Mouse (Mus musculus) embryonic facial prominence, embryonic 13.5 days (tissue): ENCODE results near the gene Plxnb1. TPM values are rescaled to one million over a fixed set of nuclear protein-coding genes. Genes with fewer than 3 reads are reported as not detected.
"Not testable (repeated sequence)": the region's sequence is repeated elsewhere in the genome, so short reads cannot be mapped to it uniquely, and the experiment has no call there.

Source experiments
- ATAC-seq: fragments of 200-750 bp; cut with Nextera tagmentation; 2 replicates; pipeline ENCODE4 v1.8.0; 2017; ENCODE audit warnings: low read depth; ENCODE audit not compliant: insufficient number of reproducible peaks, insufficient read depth, low FRiP score, low TSS enrichment
- H3K27ac ChIP-seq: fragments of 300-500 bp; sonication (generic); 2 replicates; pipeline ENCODE4 v1.5.1; 2015; ENCODE audit warnings: moderate library complexity, mild to moderate bottlenecking, inconsistent platforms
- H3K27me3 ChIP-seq: fragments of 300-500 bp; sonication (generic); 2 replicates; pipeline ENCODE4 v1.6.1; 2015; ENCODE audit warnings: mild to moderate bottlenecking, inconsistent platforms
- H3K36me3 ChIP-seq: fragments of 300-500 bp; sonication (generic); 2 replicates; pipeline ENCODE4 v1.6.1; 2015; ENCODE audit warnings: mild to moderate bottlenecking, inconsistent platforms
- H3K4me1 ChIP-seq: fragments of 300-500 bp; sonication (generic); 2 replicates; pipeline ENCODE4 v1.6.1; 2015; ENCODE audit warnings: inconsistent platforms
- H3K4me2 ChIP-seq: fragments of 300-500 bp; sonication (generic); 2 replicates; pipeline ENCODE4 v1.6.1; 2015; ENCODE audit warnings: moderate library complexity, mild to moderate bottlenecking, inconsistent platforms
- H3K4me3 ChIP-seq: fragments of 300-500 bp; sonication (generic); 2 replicates; pipeline ENCODE4 v1.5.1; 2015; ENCODE audit warnings: mild to moderate bottlenecking, inconsistent platforms
- H3K9ac ChIP-seq: fragments of 300-500 bp; sonication (generic); 2 replicates; pipeline ENCODE4 v1.6.1; 2015; ENCODE audit warnings: mild to moderate bottlenecking, inconsistent platforms
- H3K9me3 ChIP-seq: fragments of 300-500 bp; sonication (generic); 2 replicates; pipeline ENCODE4 v1.6.1; 2016; ENCODE audit warnings: inconsistent platforms
- WGBS: fragments of 180-500 bp; shearing (Covaris S2); methylation state at CpG from one replicate; pipeline ENCODE4 v1.1.7; 2015; ENCODE audit warnings: mixed read lengths; 5-methylcytosine and 5-hydroxymethylcytosine counted together
- polyA plus RNA-seq: library from polyadenylated mRNA; unstranded; fragments of >200 nt; fragmentation: Nextera tagmentation; extraction: Ambion mirVana; gene quantifications from 2 replicates; pipeline ENCODE4 v1.2.1, GENCODE M21; 2015

Gene Plxnb1
- polyA plus RNA-seq, 1 experiment from 2014 or later: 13.1 TPM

DNA sequence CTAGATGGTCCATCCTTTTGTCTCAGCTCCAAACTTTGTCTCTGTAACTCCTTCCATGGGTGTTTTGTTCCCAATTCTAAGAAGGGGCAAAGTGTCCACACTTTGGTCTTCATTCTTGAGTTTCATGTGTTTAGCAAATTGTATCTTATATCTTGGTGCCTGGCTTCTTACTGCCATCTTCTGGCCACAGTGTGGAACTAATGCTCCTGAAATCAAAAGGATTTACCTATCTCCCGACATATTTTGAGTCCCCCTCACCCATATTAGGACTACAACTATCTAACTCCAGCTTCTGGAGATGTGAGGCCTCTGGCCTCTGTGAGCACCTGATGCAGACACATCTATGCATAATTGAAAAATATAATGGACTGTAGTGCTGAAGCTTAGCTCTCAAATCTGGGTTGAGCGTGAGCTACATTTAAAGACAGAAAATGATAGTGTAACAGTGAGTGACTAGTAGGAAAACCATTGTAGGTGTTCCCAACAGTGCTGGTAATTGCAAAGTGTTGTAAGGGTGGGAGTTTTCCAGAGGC lies 27.4 kb downstream of the Plxnb1 start:
- Histone ChIP-seq H3K4me1 (no peaks in the 10 kb centered on the region; the same call in 1 of the 2 replicates), H3K27ac (no peak overlapping the region)
- 38% methylated on average over 2 of the region's 2 CpGs for WGBS

DNA sequence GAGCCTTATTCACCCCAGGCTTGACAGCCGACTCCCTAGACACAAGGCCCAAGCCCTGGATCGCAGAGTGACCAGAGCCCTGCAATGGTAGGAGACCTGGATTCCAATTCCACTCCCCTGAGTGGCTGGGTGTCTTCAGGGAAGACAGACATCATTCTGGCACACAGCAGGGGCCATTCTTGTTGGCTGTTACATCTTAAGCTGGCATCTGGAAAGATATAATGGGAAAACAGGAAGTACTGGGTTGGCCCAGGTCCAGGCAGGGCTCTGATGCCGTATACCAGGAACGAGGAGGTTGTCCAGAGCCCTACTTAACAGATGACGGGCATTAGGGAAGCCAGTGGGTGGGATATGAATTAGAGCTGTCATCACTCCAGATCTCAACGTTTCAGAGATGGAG lies 28.1 kb downstream of the Plxnb1 start:
- no peaks in the 10 kb centered on the region; the same call in 1 of the 2 replicates for H3K4me1 ChIP-seq
- no peak overlapping the region for H3K27ac ChIP-seq
- no peaks in the 10 kb centered on the region for H3K9me3 ChIP-seq
- H3K27me3 ChIP-seq: no peaks in the 10 kb centered on the region
- 49% methylated on average over 6 of the region's 6 CpGs for WGBS
- ATAC-seq: no peak; the same call in 1 of the 2 replicates
- H3K9ac ChIP-seq: peak overlapping the region; percentile 46; the same call in 1 of the 2 replicates
- H3K4me3 ChIP-seq: no peak overlapping the region
- no peak overlapping the region for H3K4me2 ChIP-seq
- peaks cover 18% of the 10 kb centered on the region for H3K36me3 ChIP-seq

More for the DNA sequence above, 27.4 kb downstream of the Plxnb1 start:
- no peak for ATAC-seq
- Histone ChIP-seq H3K4me2 (no peak overlapping the region), H3K9ac (no peak overlapping the region), H3K27me3 (no peaks in the 10 kb centered on the region), H3K4me3 (no peak overlapping the region), H3K36me3 (peaks cover 24% of the 10 kb centered on the region), H3K9me3 (no peaks in the 10 kb centered on the region)

- no peak overlapping the region for H3K9ac ChIP-seq
- H3K4me2 ChIP-seq: no peak overlapping the region
- H3K9me3 ChIP-seq: no peaks in the 10 kb centered on the region
- H3K27me3 ChIP-seq: no peaks in the 10 kb centered on the region
- no peaks in the 10 kb centered on the region; the same call in 1 of the 2 replicates for H3K4me1 ChIP-seq
- no peak for ATAC-seq
- 84% methylated on average over 3 of the region's 3 CpGs for WGBS
- H3K4me3 ChIP-seq: no peak overlapping the region
- peaks cover 9% of the 10 kb centered on the region for H3K36me3 ChIP-seq
- H3K27ac ChIP-seq: no peak overlapping the region
Measured at GRCm38 (mm10) chr9:109124164-109124563, 29.0 kb downstream of the Plxnb1 start.

- no peaks in the 10 kb centered on the region for H3K36me3 ChIP-seq
- H3K4me2 ChIP-seq: no peak overlapping the region
- no peaks in the 10 kb centered on the region for H3K27me3 ChIP-seq
- no peaks in the 10 kb centered on the region; the same call in 1 of the 2 replicates for H3K4me1 ChIP-seq
- no peak overlapping the region for H3K9ac ChIP-seq
- no peak overlapping the region for H3K4me3 ChIP-seq
- WGBS: 76% methylated on average over 2 of the region's 2 CpGs
- H3K9me3 ChIP-seq: no peaks in the 10 kb centered on the region
- H3K27ac ChIP-seq: no peak overlapping the region
- ATAC-seq: no peak
Measured at GRCm38 (mm10) chr9:109125043-109125442, 29.9 kb downstream of the Plxnb1 start.

DNA sequence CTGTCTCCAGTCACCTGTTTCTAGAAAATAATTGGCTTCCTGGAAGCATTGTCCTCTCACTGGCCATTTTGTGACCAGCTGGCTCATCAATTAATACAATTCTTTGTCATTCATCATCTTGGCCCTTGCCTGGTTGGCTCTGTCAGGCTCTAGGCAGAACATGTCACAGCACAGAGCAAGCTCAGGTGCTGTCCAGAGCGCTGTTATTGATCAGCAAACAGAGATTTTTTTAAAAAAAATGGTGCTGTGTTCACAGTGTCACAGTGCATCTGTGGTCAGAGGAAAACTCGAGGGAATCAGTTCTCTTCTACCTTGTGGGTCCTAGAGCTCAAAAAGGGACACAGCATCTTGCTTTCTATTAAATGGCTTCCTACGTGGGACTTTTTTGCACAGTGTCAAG lies 30.3 kb downstream of the Plxnb1 start:
- 66% methylated on average over 3 of the region's 3 CpGs for WGBS
- Histone ChIP-seq H3K9ac (no peak overlapping the region), H3K36me3 (no peaks in the 10 kb centered on the region)

DNA sequence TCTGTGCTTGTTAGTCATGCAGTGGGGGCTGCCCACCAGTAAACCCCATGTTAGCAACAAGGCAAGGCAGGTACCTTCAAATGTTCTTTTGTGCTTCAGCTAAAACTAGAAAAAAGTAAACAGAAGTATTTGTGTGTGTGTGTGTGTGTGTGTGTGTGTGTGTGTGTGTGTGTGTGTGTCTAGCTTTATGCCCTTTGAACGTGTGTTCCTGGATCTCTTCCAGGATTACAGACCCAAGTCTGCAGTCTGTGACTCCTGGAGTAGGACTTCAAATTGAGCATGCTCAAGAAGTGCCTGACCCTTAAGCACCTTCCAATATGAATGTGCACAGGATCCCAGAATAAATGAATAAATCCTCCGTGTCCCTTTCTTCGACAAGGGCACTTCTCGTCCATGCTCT lies 31.9 kb downstream of the Plxnb1 start:
- no peaks in the 10 kb centered on the region for H3K27me3 ChIP-seq
- H3K36me3 ChIP-seq: no peaks in the 10 kb centered on the region
- H3K4me3 ChIP-seq: no peak overlapping the region
- H3K4me1 ChIP-seq: no peaks in the 10 kb centered on the region; the same call in 1 of the 2 replicates
- 85% methylated on average over 4 of the region's 4 CpGs for WGBS
- no peak overlapping the region for H3K9ac ChIP-seq
- no peak overlapping the region for H3K27ac ChIP-seq
- no peaks in the 10 kb centered on the region for H3K9me3 ChIP-seq
- no peak for ATAC-seq
- no peak overlapping the region for H3K4me2 ChIP-seq

More for the DNA sequence above, 30.3 kb downstream of the Plxnb1 start:
- no peak for ATAC-seq
- H3K9me3 ChIP-seq: no peaks in the 10 kb centered on the region
- no peak overlapping the region for H3K27ac ChIP-seq
- H3K4me1 ChIP-seq: no peaks in the 10 kb centered on the region; the same call in 1 of the 2 replicates
- no peaks in the 10 kb centered on the region for H3K27me3 ChIP-seq
- H3K4me2 ChIP-seq: no peak overlapping the region
- H3K4me3 ChIP-seq: no peak overlapping the region

GRCm38 (mm10) chr9:109128211-109128610 lies 33.0 kb downstream of the Plxnb1 start:
- WGBS: 51% methylated on average over 3 of the region's 3 CpGs

GRCm38 (mm10) chr9:109130076-109130475 lies 34.9 kb downstream of the Plxnb1 start:
- no peak overlapping the region for H3K4me3 ChIP-seq
- no peaks in the 10 kb centered on the region for H3K27me3 ChIP-seq
- H3K36me3 ChIP-seq: no peaks in the 10 kb centered on the region
- H3K4me1 ChIP-seq: no peaks in the 10 kb centered on the region
- no peak overlapping the region for H3K27ac ChIP-seq
- no peaks in the 10 kb centered on the region for H3K9me3 ChIP-seq
- no peak overlapping the region for H3K9ac ChIP-seq
- 84% methylated on average over 5 of the region's 5 CpGs for WGBS
- no peak overlapping the region for H3K4me2 ChIP-seq
- ATAC-seq: no peak

More at GRCm38 (mm10) chr9:109128211-109128610, 33.0 kb downstream of the Plxnb1 start:
- Histone ChIP-seq H3K4me1 (no peaks in the 10 kb centered on the region; the same call in 1 of the 2 replicates), H3K27me3 (no peaks in the 10 kb centered on the region), H3K9ac (no peak overlapping the region), H3K9me3 (no peaks in the 10 kb centered on the region), H3K36me3 (no peaks in the 10 kb centered on the region), H3K4me2 (no peak overlapping the region), H3K4me3 (no peak overlapping the region), H3K27ac (no peak overlapping the region)
- no peak for ATAC-seq

- H3K9me3 ChIP-seq, H3K27me3 ChIP-seq, H3K9ac ChIP-seq, ATAC-seq, H3K4me2 ChIP-seq, H3K4me3 ChIP-seq, H3K36me3 ChIP-seq, H3K27ac ChIP-seq, H3K4me1 ChIP-seq: not testable (repeated sequence)
- WGBS: 67% methylated on average over 4 of the region's 4 CpGs
Measured at GRCm38 (mm10) chr9:109140414-109140813, 45.2 kb downstream of the Plxnb1 start.

DNA sequence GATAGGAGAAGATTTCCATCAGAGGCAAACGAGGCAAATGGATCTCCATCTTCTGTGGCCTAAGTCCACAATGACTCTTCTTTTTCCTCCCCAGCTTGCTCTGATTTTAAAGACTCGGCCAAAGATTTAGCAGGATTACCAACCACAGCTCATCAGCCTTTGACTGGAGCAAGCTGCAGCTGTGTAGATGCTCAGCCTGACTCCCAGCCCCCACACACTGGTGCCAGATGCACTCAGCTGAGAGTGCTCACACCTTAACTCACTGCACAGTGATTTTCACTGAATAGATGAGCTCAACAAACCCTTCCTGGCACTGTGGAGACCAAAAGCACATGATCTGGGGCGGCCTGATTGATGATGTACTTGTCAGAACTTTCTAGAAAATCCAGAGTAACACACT lies 66.8 kb downstream of the Plxnb1 start, which contains the start of gene Fbxw21:
Fbxw21 (minus strand) TSS at position 101 of the 400 bp plus-strand sequence.
- no peaks in the 10 kb centered on the region for H3K27me3 ChIP-seq
- no peaks in the 10 kb centered on the region for H3K36me3 ChIP-seq
- WGBS: 72% methylated on average over 3 of the region's 3 CpGs
- no peak for ATAC-seq
- no peak within 1 kb of the TSS for H3K4me2 ChIP-seq
- H3K9ac ChIP-seq: no peak within 1 kb of the TSS
- no peaks in the 10 kb centered on the region for H3K9me3 ChIP-seq
- no peak within 1 kb of the TSS for H3K4me3 ChIP-seq
- no peak within 1 kb of the TSS for H3K27ac ChIP-seq
- H3K4me1 ChIP-seq: no peaks in the 10 kb centered on the region

DNA sequence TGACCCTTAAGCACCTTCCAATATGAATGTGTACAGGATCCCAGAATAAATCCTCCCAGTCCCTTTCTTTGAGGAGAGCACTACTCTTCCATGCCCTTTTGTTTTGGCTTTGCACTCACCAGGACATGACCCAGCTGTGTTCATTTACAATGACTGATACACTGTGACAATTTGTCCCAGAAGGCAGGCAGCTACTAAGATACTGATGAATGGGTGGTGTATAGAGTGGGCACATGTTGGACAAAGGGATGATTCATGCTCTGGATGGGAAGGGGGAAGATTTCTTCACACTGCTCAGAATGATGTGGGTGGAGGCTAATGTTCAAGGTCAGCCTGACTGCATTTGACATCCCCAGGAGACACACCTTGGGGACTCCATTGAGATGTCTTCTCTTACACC lies 72.1 kb downstream of the Plxnb1 start:
- Histone ChIP-seq H3K4me2 (no peak overlapping the region), H3K4me1 (no peaks in the 10 kb centered on the region), H3K36me3 (no peaks in the 10 kb centered on the region), H3K27me3 (no peaks in the 10 kb centered on the region), H3K4me3 (no peak overlapping the region), H3K9me3 (peaks cover 6% of the 10 kb centered on the region; the same call in 1 of the 2 replicates), H3K27ac (no peak overlapping the region), H3K9ac (no peak overlapping the region)
- ATAC-seq: no peak
